ENCODE assay signal across 10 mouse cellular contexts in genomic region chr5:92679441-92679840, GRCm38 (mm10). TPM values are rescaled to one million over a fixed set of nuclear protein-coding genes. Genes with fewer than 3 reads are reported as not detected.
DNase-seq lines count a peak whose midpoint lies in the region; ATAC-seq and TF ChIP-seq lines count a peak whose summit lies in the region.
"Had no signal": no experiment of that assay in that cellular context is flagged by ENCODE, and none has a peak within 500 bp of the region (broad histone marks: within the 10 kb centered on the region; RNA-seq: fewer than 3 reads in every experiment).

No protein-coding gene starts in this region.

- H3K36me3 ChIP-seq in forebrain, embryonic 16.5 days (ENCODE audit: control insufficient read depth, insufficient read depth) = no peaks in the 10 kb centered on the region
- H3K36me3 ChIP-seq in forebrain, embryonic 13.5 days (ENCODE audit: poor library complexity, severe bottlenecking) = no peaks in the 10 kb centered on the region
- H3K36me3 ChIP-seq in lung, embryonic 14.5 days (ENCODE audit: insufficient read depth) = no peaks in the 10 kb centered on the region
- no peaks in the 10 kb centered on the region for H3K36me3 ChIP-seq in limb, embryonic 14.5 days (ENCODE audit: control insufficient read depth, insufficient read depth, low read length)
- H3K36me3 ChIP-seq: heart, embryonic 13.5 days had no signal

- TF ChIP-seq POLR2A in lung, adult 2 months (IDR thresholded peaks at IDR 0.05; ENCODE audit: borderline replicate concordance, extremely low read depth, low read depth, low read length) = no peak
- TF ChIP-seq POLR2A in limb, embryonic 14.5 days (IDR thresholded peaks at IDR 0.05; ENCODE audit: borderline replicate concordance, extremely low read depth, insufficient read depth, insufficient read length) = no peak

- H3K9me3 ChIP-seq in forebrain, embryonic 16.5 days (ENCODE audit: control insufficient read depth, low read length) = no peaks in the 10 kb centered on the region
- no peaks in the 10 kb centered on the region for H3K9me3 ChIP-seq in forebrain, embryonic 13.5 days (replicated peaks)
- no peaks in the 10 kb centered on the region for H3K9me3 ChIP-seq in lung, embryonic 14.5 days (ENCODE audit: low read depth, low read length)
- no peaks in the 10 kb centered on the region for H3K9me3 ChIP-seq in limb, embryonic 14.5 days (ENCODE audit: control insufficient read depth, low read length)
- H3K9me3 ChIP-seq: heart, embryonic 13.5 days had no signal

- no peak overlapping the region for H3K27ac ChIP-seq in forebrain, embryonic 16.5 days (ENCODE audit: low read length)
- H3K27ac ChIP-seq in forebrain, embryonic 13.5 days = no peak overlapping the region
- H3K27ac ChIP-seq in lung, embryonic 14.5 days (ENCODE audit: low read depth) = no peak overlapping the region
- H3K27ac ChIP-seq in limb, embryonic 14.5 days (replicated peaks; ENCODE audit: low read depth, low read length) = no peak overlapping the region
- H3K27ac ChIP-seq: heart, embryonic 13.5 days had no signal

- peak; percentile 68 for TF ChIP-seq CTCF in lung, embryonic 14.5 days (IDR thresholded peaks at IDR 0.05; ENCODE audit: low read depth)
- no peak for TF ChIP-seq CTCF in lung, adult 2 months (IDR thresholded peaks at IDR 0.05; ENCODE audit: insufficient read depth, low read length)

- no peaks in the 10 kb centered on the region for H3K27me3 ChIP-seq in forebrain, embryonic 16.5 days (replicated peaks; ENCODE audit: control insufficient read depth, insufficient read depth, low read length)
- no peaks in the 10 kb centered on the region for H3K27me3 ChIP-seq in forebrain, embryonic 13.5 days
- peaks cover 6% of the 10 kb centered on the region for H3K27me3 ChIP-seq in lung, embryonic 14.5 days (ENCODE audit: insufficient read depth, low read length)
- no peaks in the 10 kb centered on the region for H3K27me3 ChIP-seq in limb, embryonic 14.5 days (ENCODE audit: control insufficient read depth, insufficient read depth, low read length)

- peaks cover 9% of the 10 kb centered on the region for H3K4me1 ChIP-seq in forebrain, embryonic 16.5 days (replicated peaks; ENCODE audit: control insufficient read depth, insufficient read depth, low read length)
- peaks cover 19% of the 10 kb centered on the region for H3K4me1 ChIP-seq in forebrain, embryonic 13.5 days
- peaks cover 7% of the 10 kb centered on the region for H3K4me1 ChIP-seq in lung, embryonic 14.5 days (ENCODE audit: insufficient read depth)
- no peaks in the 10 kb centered on the region; the same call in 1 of the 2 replicates for H3K4me1 ChIP-seq in lung, adult 2 months (ENCODE audit: control insufficient read depth, insufficient read depth, low read length)
- H3K4me1 ChIP-seq in limb, embryonic 14.5 days (ENCODE audit: control insufficient read depth, insufficient read depth, low read length) = 0 out of 2 replicates have a peak, but pooled peaks cover 4% of the 10 kb centered on the region

- H3K4me2 ChIP-seq in forebrain, embryonic 16.5 days (ENCODE audit: low read length) = no peak overlapping the region
- H3K4me2 ChIP-seq in forebrain, embryonic 13.5 days = no peak overlapping the region
- no peak overlapping the region for H3K4me2 ChIP-seq in lung, embryonic 14.5 days
- H3K4me2 ChIP-seq in limb, embryonic 14.5 days (replicated peaks; ENCODE audit: low read depth, low read length, severe bottlenecking) = no peak overlapping the region
- H3K4me2 ChIP-seq: heart, embryonic 13.5 days had no signal

- peak; percentile 90 for DNase-seq in lung, embryonic 14.5 days
- no peak for DNase-seq in lung, adult 2 months
- DNase-seq in c-Kit-positive CD71-positive TER-119-positive erythroid progenitor cells, embryonic 14.5 days (ENCODE audit: low spot score) = peak; percentile 3
- DNase-seq in limb, embryonic 14.5 days (ENCODE audit: low spot score) = peak; percentile 74
- no peak for DNase-seq in ovary, adult 18-20 months (ENCODE audit: low spot score)
- DNase-seq in urinary bladder, postnatal 36 days (ENCODE audit: low spot score in 2 of 2) = no peak

- peak; percentile 22; the same call in 1 of the 2 replicates for ATAC-seq in forebrain, embryonic 16.5 days
- no peak for ATAC-seq in forebrain, embryonic 13.5 days
- no peak for ATAC-seq in lung, embryonic 14.5 days (ENCODE audit: insufficient read depth)
- ATAC-seq in limb, embryonic 14.5 days (ENCODE audit: low FRiP score, low read depth) = no peak

- no peak overlapping the region for H3K4me3 ChIP-seq in forebrain, embryonic 16.5 days (replicated peaks; ENCODE audit: low read length)
- no peak overlapping the region for H3K4me3 ChIP-seq in forebrain, embryonic 13.5 days
- no peak overlapping the region for H3K4me3 ChIP-seq in lung, embryonic 14.5 days (ENCODE audit: low read depth, low read length)
- no peak overlapping the region for H3K4me3 ChIP-seq in lung, adult 2 months (replicated peaks; ENCODE audit: extremely low read depth, low read depth, low read length)
- no peak overlapping the region for H3K4me3 ChIP-seq in limb, embryonic 14.5 days (replicated peaks; ENCODE audit: low read length)
- H3K4me3 ChIP-seq: heart, embryonic 13.5 days; megakaryocyte, embryonic 14.5 days had no signal

- H3K9ac ChIP-seq in forebrain, embryonic 16.5 days (replicated peaks; ENCODE audit: low read depth, low read length) = no peak overlapping the region
- H3K9ac ChIP-seq in forebrain, embryonic 13.5 days = no peak overlapping the region
- no peak overlapping the region for H3K9ac ChIP-seq in lung, embryonic 14.5 days
- no peak overlapping the region for H3K9ac ChIP-seq in limb, embryonic 14.5 days (ENCODE audit: low read depth, low read length, severe bottlenecking)
- H3K9ac ChIP-seq: heart, embryonic 13.5 days had no signal

- 22% methylated on average over 4 of the region's 4 CpGs for WGBS in forebrain, embryonic 16.5 days
- 27% methylated on average over 4 of the region's 4 CpGs for WGBS in forebrain, embryonic 13.5 days
- WGBS in lung, embryonic 14.5 days = 24% methylated on average over 4 of the region's 4 CpGs
- 28% methylated on average over 4 of the region's 4 CpGs for WGBS in lung, adult 2 months
- WGBS in limb, embryonic 14.5 days = 19% methylated on average over 4 of the region's 4 CpGs

RNA-seq across cellular contexts. Expression of gene Shroom3, which starts 3.8 kb away (rescaled TPM):
- polyA plus RNA-seq in forebrain, embryonic 16.5 days (2015; fragmentation: Nextera tagmentation; extraction: Ambion mirVana) = 1.2 and 1.4 TPM in 2 replicates
- 3.6 and 3.7 TPM in 2 replicates for polyA plus RNA-seq in forebrain, embryonic 13.5 days (2015; fragmentation: Nextera tagmentation; extraction: Ambion mirVana)
- 5.6 and 6.9 TPM in 2 replicates for polyA plus RNA-seq in lung, embryonic 14.5 days (2014; fragmentation: Nextera tagmentation; extraction: Ambion mirVana)
- polyA plus RNA-seq in lung, adult 2 months (2012; rRNA removed) = 63.6 and 70.0 TPM in 2 replicates
- 8.1 and 9.5 TPM in 2 replicates for polyA plus RNA-seq in limb, embryonic 14.5 days (2012; rRNA removed)
- 3.5 and 4.4 TPM in 2 replicates for polyA plus RNA-seq in limb, embryonic 14.5 days (2014; fragmentation: Nextera tagmentation; extraction: Ambion mirVana)

RNA-seq across cellular contexts. Expression of gene Ccdc158, which starts 4.4 kb away (rescaled TPM):
- 0.32 and 0.40 TPM in 2 replicates for polyA plus RNA-seq in forebrain, embryonic 16.5 days (2015; fragmentation: Nextera tagmentation; extraction: Ambion mirVana)
- 0.47 and 0.99 TPM in 2 replicates for polyA plus RNA-seq in forebrain, embryonic 13.5 days (2015; fragmentation: Nextera tagmentation; extraction: Ambion mirVana)
- polyA plus RNA-seq in lung, embryonic 14.5 days (2014; fragmentation: Nextera tagmentation; extraction: Ambion mirVana) = 2.3 and 2.6 TPM in 2 replicates
- 0.33 and 0.37 TPM in 2 replicates for polyA plus RNA-seq in lung, adult 2 months (2012; rRNA removed)
- polyA plus RNA-seq in limb, embryonic 14.5 days (2012; rRNA removed) = 1.8 and 2.0 TPM in 2 replicates
- polyA plus RNA-seq in limb, embryonic 14.5 days (2014; fragmentation: Nextera tagmentation; extraction: Ambion mirVana) = 1.5 and 1.6 TPM in 2 replicates

Comparison
In these comparisons a context has a peak if more than half of its experiments do, and no peak if none do; other contexts are left out.
1. DNase-seq: peak in lung, embryonic 14.5 days (single experiment), c-Kit-positive CD71-positive TER-119-positive erythroid progenitor cells, embryonic 14.5 days (single experiment) and limb, embryonic 14.5 days (single experiment); none in lung, adult 2 months (single experiment), ovary, adult 18-20 months (single experiment) and urinary bladder, postnatal 36 days (0 of 2).